Mouse (Mus musculus): ENCODE measurements around the gene Mcm2. TPM values are rescaled to one million over a fixed set of nuclear protein-coding genes. Genes with fewer than 3 reads are reported as not detected.

The Mcm2 gene
- polyA plus RNA-seq, 1 experiment, result 128 TPM

DNA sequence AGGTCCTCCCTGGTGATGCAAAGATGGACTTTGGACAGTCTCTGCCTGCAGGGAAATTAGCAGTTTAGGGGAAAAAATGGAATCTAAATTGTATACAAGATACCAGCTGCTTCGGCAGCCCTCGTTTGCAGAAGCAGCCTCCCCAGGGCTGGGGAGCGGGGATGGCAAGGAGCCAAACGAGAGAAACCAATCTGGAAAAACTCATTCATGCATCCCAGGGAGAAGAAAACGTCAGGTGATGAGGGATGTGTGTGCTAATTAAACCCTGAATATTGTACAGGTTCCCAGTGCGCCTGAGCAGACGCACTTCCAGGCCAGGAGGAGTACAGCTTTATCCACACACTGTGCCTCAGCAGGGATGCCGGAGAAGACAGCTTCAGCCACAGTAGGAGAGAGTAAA, 27.0 kb downstream of the Mcm2 start:
- Histone ChIP-seq H3K4me1 (ENCODE audit: control insufficient read depth) (peaks cover 10% of the 10 kb centered on the region), H3K27me3 (ENCODE audit: control insufficient read depth) (peaks cover 82% of the 10 kb centered on the region), H3K9me3 (ENCODE audit: control insufficient read depth, low read length) (peaks cover 31% of the 10 kb centered on the region), H3K36me3 (ENCODE audit: control insufficient read depth) (no peaks in the 10 kb centered on the region), H3K4me3 (replicated peaks) (no peak overlapping the region)
- TF ChIP-seq GATA1 (IDR thresholded peaks at IDR 0.05; ENCODE audit: low read length) (no peak), TAL1 (IDR thresholded peaks at IDR 0.05; ENCODE audit: low read length) (no peak)

GRCm38 (mm10) chr6:88870594-88870993, 28.0 kb downstream of the Mcm2 start:
- Histone ChIP-seq H3K27me3 (ENCODE audit: control insufficient read depth) (peaks cover 79% of the 10 kb centered on the region), H3K4me1 (ENCODE audit: control insufficient read depth) (peaks cover 10% of the 10 kb centered on the region), H3K36me3 (ENCODE audit: control insufficient read depth) (no peaks in the 10 kb centered on the region), H3K9me3 (ENCODE audit: control insufficient read depth, low read length) (peaks cover 24% of the 10 kb centered on the region), H3K4me3 (replicated peaks) (no peak overlapping the region)
- no peak for TF ChIP-seq GATA1 (IDR thresholded peaks at IDR 0.05; ENCODE audit: low read length)
- TF ChIP-seq TAL1 (IDR thresholded peaks at IDR 0.05; ENCODE audit: low read length), result no peak

DNA sequence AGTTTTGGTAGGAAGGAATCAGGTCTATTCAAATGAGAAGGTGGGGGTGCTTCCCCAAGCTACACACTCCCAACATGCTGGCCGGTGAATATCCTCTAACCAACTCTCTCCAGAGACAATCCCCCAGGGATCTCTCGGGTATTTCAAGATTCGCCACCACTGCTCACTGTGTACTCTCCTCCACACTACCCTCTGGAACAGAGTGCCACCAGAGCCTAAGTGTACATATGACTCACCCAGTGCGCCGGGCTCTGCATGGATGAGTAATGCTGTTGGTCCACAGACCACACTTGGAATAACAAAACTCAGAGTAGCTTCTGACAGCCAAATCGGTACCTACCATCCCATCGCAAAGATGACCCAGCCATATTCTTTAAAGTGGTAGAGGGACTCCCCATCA, 29.1 kb downstream of the Mcm2 start:
- Histone ChIP-seq H3K36me3 (ENCODE audit: control insufficient read depth) (no peaks in the 10 kb centered on the region), H3K9me3 (ENCODE audit: control insufficient read depth, low read length) (peaks cover 15% of the 10 kb centered on the region), H3K4me3 (replicated peaks) (no peak overlapping the region), H3K4me1 (ENCODE audit: control insufficient read depth) (peaks cover 4% of the 10 kb centered on the region), H3K27me3 (ENCODE audit: control insufficient read depth) (peaks cover 75% of the 10 kb centered on the region)
- no peak for TF ChIP-seq GATA1 (IDR thresholded peaks at IDR 0.05; ENCODE audit: low read length)
- no peak for TF ChIP-seq TAL1 (IDR thresholded peaks at IDR 0.05; ENCODE audit: low read length)

DNA sequence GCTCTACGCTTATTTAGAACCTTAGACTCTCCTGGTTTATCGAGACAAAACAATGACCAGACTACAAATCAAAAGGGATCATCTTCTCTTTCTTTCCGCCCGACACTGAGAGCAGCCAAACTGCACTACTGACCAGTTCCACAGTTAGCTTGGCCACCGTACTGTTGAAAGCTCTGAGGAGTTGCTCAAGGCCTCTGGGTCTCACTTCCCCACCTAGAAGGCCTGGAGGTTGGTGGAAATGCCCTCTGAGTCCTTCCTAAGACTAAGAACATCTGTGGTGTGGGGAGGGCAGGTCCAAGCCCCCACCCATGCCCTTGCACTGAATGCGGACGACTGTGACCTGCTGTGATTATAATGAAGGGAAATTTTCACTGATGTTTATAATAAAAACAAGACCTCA, 32.9 kb downstream of the Mcm2 start:
- Histone ChIP-seq H3K36me3 (ENCODE audit: control insufficient read depth) (no peaks in the 10 kb centered on the region), H3K4me3 (replicated peaks) (no peak overlapping the region), H3K4me1 (ENCODE audit: control insufficient read depth) (peaks cover 4% of the 10 kb centered on the region), H3K27me3 (ENCODE audit: control insufficient read depth) (peaks cover 38% of the 10 kb centered on the region), H3K9me3 (ENCODE audit: control insufficient read depth, low read length) (peaks cover 14% of the 10 kb centered on the region)
- TF ChIP-seq GATA1 (IDR thresholded peaks at IDR 0.05; ENCODE audit: low read length), result no peak
- no peak for TF ChIP-seq TAL1 (IDR thresholded peaks at IDR 0.05; ENCODE audit: low read length)

DNA sequence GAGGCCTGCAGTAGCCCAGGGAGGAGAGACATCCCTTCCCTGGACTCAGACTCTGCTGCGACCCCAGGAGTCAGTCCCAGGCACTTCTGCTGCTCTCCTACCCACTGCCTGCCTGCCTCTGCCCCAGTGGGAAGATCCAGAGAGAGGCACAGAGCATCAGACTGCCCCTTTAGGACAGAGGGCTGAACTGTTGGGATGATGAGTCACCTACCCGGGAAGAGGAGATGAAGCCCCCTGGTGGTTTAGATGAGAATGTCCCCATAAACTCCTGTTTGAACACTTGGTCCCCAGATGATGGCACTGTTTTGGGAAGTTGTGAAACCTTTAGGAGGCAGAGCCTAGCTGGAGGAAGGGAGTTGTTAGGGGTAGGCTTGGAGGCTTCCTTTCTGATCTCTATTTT, 37.7 kb downstream of the Mcm2 start:
- Histone ChIP-seq H3K9me3 (ENCODE audit: control insufficient read depth, low read length) (peaks cover 7% of the 10 kb centered on the region), H3K4me3 (replicated peaks) (no peak overlapping the region), H3K4me1 (ENCODE audit: control insufficient read depth) (peaks cover 6% of the 10 kb centered on the region), H3K27me3 (ENCODE audit: control insufficient read depth) (peaks cover 36% of the 10 kb centered on the region), H3K36me3 (ENCODE audit: control insufficient read depth) (no peaks in the 10 kb centered on the region)
- no peak for TF ChIP-seq TAL1 (IDR thresholded peaks at IDR 0.05; ENCODE audit: low read length)
- TF ChIP-seq GATA1 (IDR thresholded peaks at IDR 0.05; ENCODE audit: low read length), result no peak

DNA sequence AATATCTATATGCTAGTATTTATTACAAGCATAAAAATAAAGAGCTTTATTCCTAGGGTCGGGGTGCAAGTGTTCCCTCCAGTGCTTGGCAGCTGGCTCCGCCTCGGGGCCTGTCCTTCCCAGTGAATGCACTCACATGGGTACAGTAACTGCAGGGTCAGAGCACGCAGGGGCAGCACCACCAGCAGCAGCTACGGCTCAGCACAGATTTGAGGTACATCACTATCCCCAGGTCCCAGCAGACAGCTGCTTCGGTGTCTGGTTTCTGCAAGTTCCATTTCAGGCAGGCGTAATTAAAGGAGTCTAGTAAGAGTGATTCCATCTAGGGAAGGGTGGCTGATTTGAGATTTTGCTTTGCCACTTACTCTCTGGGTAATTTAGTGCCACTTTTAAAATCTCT, 40.2 kb downstream of the Mcm2 start:
- peaks cover 39% of the 10 kb centered on the region for H3K27me3 ChIP-seq (ENCODE audit: control insufficient read depth)
- TF ChIP-seq TAL1 (IDR thresholded peaks at IDR 0.05; ENCODE audit: low read length) (no peak), GATA1 (IDR thresholded peaks at IDR 0.05; ENCODE audit: low read length) (no peak)
- H3K36me3 ChIP-seq (ENCODE audit: control insufficient read depth), result no peaks in the 10 kb centered on the region
- peaks cover 6% of the 10 kb centered on the region for H3K4me1 ChIP-seq (ENCODE audit: control insufficient read depth)
- H3K4me3 ChIP-seq (replicated peaks), result no peak overlapping the region
- peaks cover 7% of the 10 kb centered on the region for H3K9me3 ChIP-seq (ENCODE audit: control insufficient read depth, low read length)

- no peak overlapping the region for H3K4me3 ChIP-seq (replicated peaks)
- H3K9me3 ChIP-seq (ENCODE audit: control insufficient read depth, low read length), result peaks cover 7% of the 10 kb centered on the region
- peaks cover 6% of the 10 kb centered on the region for H3K4me1 ChIP-seq (ENCODE audit: control insufficient read depth)
- H3K27me3 ChIP-seq (ENCODE audit: control insufficient read depth), result peaks cover 39% of the 10 kb centered on the region
- H3K36me3 ChIP-seq (ENCODE audit: control insufficient read depth), result no peaks in the 10 kb centered on the region
- no peak for TF ChIP-seq TAL1 (IDR thresholded peaks at IDR 0.05; ENCODE audit: low read length)
Observed at GRCm38 (mm10) chr6:88857830-88858229, 40.8 kb downstream of the Mcm2 start.

DNA sequence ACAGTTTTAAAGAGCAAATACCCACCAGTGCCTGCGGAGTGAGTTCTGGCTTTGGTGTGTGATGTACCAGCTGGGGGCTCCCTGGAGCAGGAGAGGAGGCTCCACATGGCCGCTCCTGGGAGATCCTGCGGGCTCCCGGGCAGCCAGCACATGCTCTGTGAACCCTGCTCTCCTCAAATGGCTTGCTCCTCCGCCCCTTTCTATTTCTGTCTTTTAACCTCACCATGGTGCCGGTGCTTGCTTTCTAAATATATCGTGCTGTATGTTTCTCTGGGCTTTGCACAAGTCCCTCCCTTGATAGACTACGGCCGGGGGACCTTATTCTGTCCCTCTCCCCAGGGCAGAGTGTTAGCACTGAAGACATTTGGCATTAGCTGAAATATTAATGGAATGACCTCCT, 41.3 kb downstream of the Mcm2 start:
- TF ChIP-seq TAL1 (IDR thresholded peaks at IDR 0.05; ENCODE audit: low read length) (no peak), GATA1 (IDR thresholded peaks at IDR 0.05; ENCODE audit: low read length) (no peak)
- H3K4me3 ChIP-seq (replicated peaks), result no peak overlapping the region
- H3K4me1 ChIP-seq (ENCODE audit: control insufficient read depth), result peaks cover 6% of the 10 kb centered on the region
- peaks cover 7% of the 10 kb centered on the region for H3K9me3 ChIP-seq (ENCODE audit: control insufficient read depth, low read length)
- peaks cover 39% of the 10 kb centered on the region for H3K27me3 ChIP-seq (ENCODE audit: control insufficient read depth)
- no peaks in the 10 kb centered on the region for H3K36me3 ChIP-seq (ENCODE audit: control insufficient read depth)

DNA sequence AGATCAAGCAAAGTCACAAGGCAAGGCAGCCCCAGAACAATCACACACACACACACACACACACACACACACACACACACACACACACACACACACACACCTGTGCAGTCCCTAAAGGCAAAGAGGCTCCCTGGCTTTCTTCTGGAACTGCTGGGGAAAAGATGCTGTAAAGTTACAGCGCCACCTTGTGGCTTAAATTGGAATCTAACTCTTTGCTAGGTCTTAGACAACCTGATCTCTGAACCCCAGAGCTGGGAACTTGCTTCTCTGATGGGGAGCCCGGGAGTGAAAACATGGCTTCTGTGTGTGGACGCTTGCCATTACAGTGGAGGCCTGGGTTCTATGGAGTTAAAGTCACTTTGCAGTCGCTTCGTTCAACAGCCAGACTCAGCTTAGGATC, 42.9 kb downstream of the Mcm2 start:
- Histone ChIP-seq H3K4me1 (ENCODE audit: control insufficient read depth) (peaks cover 2% of the 10 kb centered on the region), H3K36me3 (ENCODE audit: control insufficient read depth) (no peaks in the 10 kb centered on the region), H3K4me3 (replicated peaks) (no peak overlapping the region), H3K9me3 (ENCODE audit: control insufficient read depth, low read length) (no peaks in the 10 kb centered on the region), H3K27me3 (ENCODE audit: control insufficient read depth) (peaks cover 42% of the 10 kb centered on the region)
- TF ChIP-seq GATA1 (IDR thresholded peaks at IDR 0.05; ENCODE audit: low read length) (no peak), TAL1 (IDR thresholded peaks at IDR 0.05; ENCODE audit: low read length) (no peak)

GRCm38 (mm10) chr6:88854509-88854908, 44.1 kb downstream of the Mcm2 start:
- H3K27me3 ChIP-seq (ENCODE audit: control insufficient read depth), result peaks cover 41% of the 10 kb centered on the region

More at GRCm38 (mm10) chr6:88854509-88854908, 44.1 kb downstream of the Mcm2 start:
- H3K4me3 ChIP-seq (replicated peaks), result no peak overlapping the region
- H3K4me1 ChIP-seq (ENCODE audit: control insufficient read depth), result no peaks in the 10 kb centered on the region; the same call in 1 of the 2 replicates
- no peaks in the 10 kb centered on the region for H3K36me3 ChIP-seq (ENCODE audit: control insufficient read depth)
- no peaks in the 10 kb centered on the region for H3K9me3 ChIP-seq (ENCODE audit: control insufficient read depth, low read length)
- no peak for TF ChIP-seq GATA1 (IDR thresholded peaks at IDR 0.05; ENCODE audit: low read length)
- no peak for TF ChIP-seq TAL1 (IDR thresholded peaks at IDR 0.05; ENCODE audit: low read length)
